Mouse (Mus musculus): ENCODE measurements around the gene Rras2. TPM values are rescaled to one million over a fixed set of nuclear protein-coding genes. Genes with fewer than 3 reads are reported as not detected.

Rras2 gene
- 21.6 and 23.2 TPM in 2 replicates for polyA plus RNA-seq (2012; rRNA removed)
- polyA plus RNA-seq (2014; fragmentation: Nextera tagmentation; extraction: Ambion mirVana): 25.4 and 29.4 TPM in 2 replicates

- Histone ChIP-seq H3K27me3 (ENCODE audit: control insufficient read depth, insufficient read depth, low read length) (no peaks in the 10 kb centered on the region), H3K4me1 (ENCODE audit: control insufficient read depth, insufficient read depth, low read length) (peaks cover 11% of the 10 kb centered on the region), H3K4me2 (replicated peaks; ENCODE audit: low read depth, low read length, severe bottlenecking) (peak within 1 kb of the TSS; percentile 82), H3K9me3 (ENCODE audit: control insufficient read depth, low read length) (no peaks in the 10 kb centered on the region), H3K27ac (replicated peaks; ENCODE audit: low read depth, low read length) (peak within 1 kb of the TSS; percentile 73), H3K36me3 (ENCODE audit: control insufficient read depth, insufficient read depth, low read length) (no peaks in the 10 kb centered on the region), H3K9ac (ENCODE audit: low read depth, low read length, severe bottlenecking) (peak within 1 kb of the TSS; percentile 79), H3K4me3 (replicated peaks; ENCODE audit: low read length) (peak within 1 kb of the TSS; percentile 78)
- TF ChIP-seq POLR2A (IDR thresholded peaks at IDR 0.05; ENCODE audit: borderline replicate concordance, extremely low read depth, insufficient read depth, insufficient read length): peak; percentile 95
- peak; percentile 97 for ATAC-seq (ENCODE audit: low FRiP score, low read depth)
- peak; percentile 90 for DNase-seq (ENCODE audit: low spot score)
- 6% methylated on average over 33 of the region's 55 CpGs for WGBS
These were observed at the start of gene Rras2 for GRCm38 (mm10) chr7:114117444-114117905. Gene Rras2 (minus strand): TSS chr7:114117781.

- no peak overlapping the region for H3K9ac ChIP-seq (ENCODE audit: low read depth, low read length, severe bottlenecking)
- H3K4me2 ChIP-seq (replicated peaks; ENCODE audit: low read depth, low read length, severe bottlenecking): no peak overlapping the region
- no peaks in the 10 kb centered on the region for H3K4me1 ChIP-seq (ENCODE audit: control insufficient read depth, insufficient read depth, low read length)
- TF ChIP-seq POLR2A (IDR thresholded peaks at IDR 0.05; ENCODE audit: borderline replicate concordance, extremely low read depth, insufficient read depth, insufficient read length): no peak
- DNase-seq (ENCODE audit: low spot score) (no peak), ATAC-seq (ENCODE audit: low FRiP score, low read depth) (no peak)
- H3K4me3 ChIP-seq (replicated peaks; ENCODE audit: low read length): no peak overlapping the region
- no peak overlapping the region for H3K27ac ChIP-seq (replicated peaks; ENCODE audit: low read depth, low read length)
- no peaks in the 10 kb centered on the region for H3K36me3 ChIP-seq (ENCODE audit: control insufficient read depth, insufficient read depth, low read length)
- 85% methylated on average over 5 of the region's 5 CpGs for WGBS
- no peaks in the 10 kb centered on the region for H3K27me3 ChIP-seq (ENCODE audit: control insufficient read depth, insufficient read depth, low read length)
- H3K9me3 ChIP-seq (ENCODE audit: control insufficient read depth, low read length): no peaks in the 10 kb centered on the region
These were observed 45.4 kb upstream of the Rras2 start for GRCm38 (mm10) chr7:114162975-114163374.

GRCm38 (mm10) chr7:114161101-114161500 is 43.5 kb upstream of the Rras2 start:
- 78% methylated on average over 8 of the region's 8 CpGs for WGBS
- DNase-seq (ENCODE audit: low spot score) (no peak), ATAC-seq (ENCODE audit: low FRiP score, low read depth) (no peak)
- no peak overlapping the region for H3K27ac ChIP-seq (replicated peaks; ENCODE audit: low read depth, low read length)
- no peak for TF ChIP-seq POLR2A (IDR thresholded peaks at IDR 0.05; ENCODE audit: borderline replicate concordance, extremely low read depth, insufficient read depth, insufficient read length)
- H3K4me1 ChIP-seq (ENCODE audit: control insufficient read depth, insufficient read depth, low read length): no peaks in the 10 kb centered on the region
- no peaks in the 10 kb centered on the region for H3K27me3 ChIP-seq (ENCODE audit: control insufficient read depth, insufficient read depth, low read length)
- no peak overlapping the region for H3K9ac ChIP-seq (ENCODE audit: low read depth, low read length, severe bottlenecking)
- H3K9me3 ChIP-seq (ENCODE audit: control insufficient read depth, low read length): no peaks in the 10 kb centered on the region
- H3K36me3 ChIP-seq (ENCODE audit: control insufficient read depth, insufficient read depth, low read length): no peaks in the 10 kb centered on the region
- no peak overlapping the region for H3K4me2 ChIP-seq (replicated peaks; ENCODE audit: low read depth, low read length, severe bottlenecking)
- H3K4me3 ChIP-seq (replicated peaks; ENCODE audit: low read length): no peak overlapping the region

GRCm38 (mm10) chr7:114157716-114158278 is 40.2 kb upstream of the Rras2 start:
- no peak for ATAC-seq (ENCODE audit: low FRiP score, low read depth)

GRCm38 (mm10) chr7:114156364-114156763 is 38.8 kb upstream of the Rras2 start:
- no peaks in the 10 kb centered on the region for H3K4me1 ChIP-seq (ENCODE audit: control insufficient read depth, insufficient read depth, low read length)
- H3K4me3 ChIP-seq (replicated peaks; ENCODE audit: low read length): no peak overlapping the region
- H3K27ac ChIP-seq (replicated peaks; ENCODE audit: low read depth, low read length): no peak overlapping the region
- no peak overlapping the region for H3K4me2 ChIP-seq (replicated peaks; ENCODE audit: low read depth, low read length, severe bottlenecking)
- no peak overlapping the region for H3K9ac ChIP-seq (ENCODE audit: low read depth, low read length, severe bottlenecking)
- no peaks in the 10 kb centered on the region for H3K9me3 ChIP-seq (ENCODE audit: control insufficient read depth, low read length)
- 86% methylated on average over 4 of the region's 4 CpGs for WGBS
- H3K27me3 ChIP-seq (ENCODE audit: control insufficient read depth, insufficient read depth, low read length): no peaks in the 10 kb centered on the region
- no peak for DNase-seq (ENCODE audit: low spot score)
- no peaks in the 10 kb centered on the region for H3K36me3 ChIP-seq (ENCODE audit: control insufficient read depth, insufficient read depth, low read length)
- no peak for TF ChIP-seq POLR2A (IDR thresholded peaks at IDR 0.05; ENCODE audit: borderline replicate concordance, extremely low read depth, insufficient read depth, insufficient read length)
- ATAC-seq (ENCODE audit: low FRiP score, low read depth): no peak

More at GRCm38 (mm10) chr7:114157716-114158278, 40.2 kb upstream of the Rras2 start:
- H3K4me2 ChIP-seq (replicated peaks; ENCODE audit: low read depth, low read length, severe bottlenecking): no peak overlapping the region
- no peak for DNase-seq (ENCODE audit: low spot score)
- no peaks in the 10 kb centered on the region for H3K9me3 ChIP-seq (ENCODE audit: control insufficient read depth, low read length)
- H3K4me1 ChIP-seq (ENCODE audit: control insufficient read depth, insufficient read depth, low read length): no peaks in the 10 kb centered on the region
- no peak overlapping the region for H3K9ac ChIP-seq (ENCODE audit: low read depth, low read length, severe bottlenecking)
- no peak overlapping the region for H3K27ac ChIP-seq (replicated peaks; ENCODE audit: low read depth, low read length)
- WGBS: 75% methylated on average over 12 of the region's 12 CpGs
- H3K4me3 ChIP-seq (replicated peaks; ENCODE audit: low read length): no peak overlapping the region
- no peaks in the 10 kb centered on the region for H3K36me3 ChIP-seq (ENCODE audit: control insufficient read depth, insufficient read depth, low read length)
- TF ChIP-seq POLR2A (IDR thresholded peaks at IDR 0.05; ENCODE audit: borderline replicate concordance, extremely low read depth, insufficient read depth, insufficient read length): no peak
- no peaks in the 10 kb centered on the region for H3K27me3 ChIP-seq (ENCODE audit: control insufficient read depth, insufficient read depth, low read length)

Measured in limb, embryonic 14.5 days (tissue).